Mouse (Mus musculus) cortical plate, adult 2 months (tissue): ENCODE measurements at regions not wholly inside any gene's neighbourhood (a gene's known extent, or its start where the extent isn't known, plus 50 kb on each side); places are given as distances from the start of the nearest gene placed in this dataset.
A peak's percentile ranks its signal among the peaks of the same experiment; 100 is the strongest.

Source experiments
- H3K27ac ChIP-seq: fragments of 200-500 bp; 2 replicates; pipeline ENCODE4 v1.5.1; 2012; ENCODE audit warnings: low read length, control low read depth, inconsistent platforms; ENCODE audit not compliant: insufficient read depth
- H3K4me1 ChIP-seq: fragments of 200-500 bp; 2 replicates; pipeline ENCODE4 v1.6.1; 2011; ENCODE audit warnings: low read length; ENCODE audit not compliant: control insufficient read depth, insufficient read depth
- H3K4me3 ChIP-seq: fragments of 200-500 bp; 2 replicates; pipeline ENCODE4 v1.5.1; 2011; ENCODE audit warnings: mild to moderate bottlenecking, low read length, control low read depth; ENCODE audit not compliant: insufficient read depth
- CTCF ChIP-seq: fragments of 200-500 bp; IDR thresholded peaks from 2 replicates; pipeline ENCODE4 v1.5.1; 2011; ENCODE audit warnings: mild to moderate bottlenecking, control low read depth, low read length; ENCODE audit not compliant: insufficient read depth; ENCODE audit errors: extremely low read depth
- POLR2A ChIP-seq: fragments of 200-500 bp; IDR thresholded peaks from 2 replicates; pipeline ENCODE4 v1.6.1; 2011; ENCODE audit warnings: mild to moderate bottlenecking, low read length, control low read depth; ENCODE audit not compliant: insufficient read depth; ENCODE audit errors: extremely low read depth

- H3K27ac ChIP-seq = no peak overlapping the region
- no peak overlapping the region for H3K4me3 ChIP-seq
- TF ChIP-seq POLR2A (no peak), CTCF (no peak)
- peaks cover 6% of the 10 kb centered on the region; the same call in 1 of the 2 replicates for H3K4me1 ChIP-seq
Observed at GRCm38 (mm10) chr16:12925931-12926330, 183.6 kb upstream of the Ercc4 start.

GRCm38 (mm10) chr16:12931111-12931510 lies 178.4 kb upstream of the Ercc4 start:
- no peak overlapping the region for H3K27ac ChIP-seq
- TF ChIP-seq CTCF = no peak
- no peak for TF ChIP-seq POLR2A
- H3K4me1 ChIP-seq = no peaks in the 10 kb centered on the region
- no peak overlapping the region for H3K4me3 ChIP-seq

GRCm38 (mm10) chr16:12932959-12933358 lies 176.5 kb upstream of the Ercc4 start:
- no peak for TF ChIP-seq CTCF
- no peak for TF ChIP-seq POLR2A
- Histone ChIP-seq H3K27ac (no peak overlapping the region), H3K4me3 (no peak overlapping the region), H3K4me1 (no peaks in the 10 kb centered on the region)

GRCm38 (mm10) chr16:12934586-12934985 lies 174.9 kb upstream of the Ercc4 start:
- Histone ChIP-seq H3K4me3 (no peak overlapping the region), H3K4me1 (no peaks in the 10 kb centered on the region), H3K27ac (no peak overlapping the region)
- TF ChIP-seq CTCF (no peak), POLR2A (no peak)

GRCm38 (mm10) chr16:12935266-12935665 lies 174.2 kb upstream of the Ercc4 start:
- Histone ChIP-seq H3K4me1 (no peaks in the 10 kb centered on the region), H3K4me3 (no peak overlapping the region), H3K27ac (no peak overlapping the region)
- TF ChIP-seq POLR2A = no peak
- TF ChIP-seq CTCF = no peak

- TF ChIP-seq POLR2A (no peak), CTCF (no peak)
- no peaks in the 10 kb centered on the region for H3K4me1 ChIP-seq
- no peak overlapping the region for H3K27ac ChIP-seq
- no peak overlapping the region for H3K4me3 ChIP-seq
Observed at GRCm38 (mm10) chr16:12936571-12936970, 172.9 kb upstream of the Ercc4 start.

- 0 out of 2 replicates have a peak, but pooled peaks have one; percentile 4 for TF ChIP-seq CTCF
- TF ChIP-seq POLR2A = no peak
- no peaks in the 10 kb centered on the region for H3K4me1 ChIP-seq
- H3K27ac ChIP-seq = no peak overlapping the region
- no peak overlapping the region for H3K4me3 ChIP-seq
Observed at GRCm38 (mm10) chr16:12938563-12938962, 170.9 kb upstream of the Ercc4 start.

- TF ChIP-seq POLR2A (no peak), CTCF (no peak)
- no peaks in the 10 kb centered on the region for H3K4me1 ChIP-seq
- H3K27ac ChIP-seq = no peak overlapping the region
- H3K4me3 ChIP-seq = no peak overlapping the region
Observed at GRCm38 (mm10) chr16:12951176-12951575, 158.3 kb upstream of the Ercc4 start.

- H3K4me3 ChIP-seq = no peak overlapping the region
- no peak overlapping the region for H3K27ac ChIP-seq
- no peaks in the 10 kb centered on the region for H3K4me1 ChIP-seq
- TF ChIP-seq CTCF (no peak), POLR2A (no peak)
Observed at GRCm38 (mm10) chr16:12954028-12954427, 155.5 kb upstream of the Ercc4 start.

GRCm38 (mm10) chr16:12956416-12956815 lies 153.1 kb upstream of the Ercc4 start:
- Histone ChIP-seq H3K27ac (no peak overlapping the region), H3K4me3 (no peak overlapping the region), H3K4me1 (no peaks in the 10 kb centered on the region)
- TF ChIP-seq POLR2A = no peak
- no peak for TF ChIP-seq CTCF
